Mouse (Mus musculus): ENCODE results near the gene Sap30. TPM values are rescaled to one million over a fixed set of nuclear protein-coding genes. Genes with fewer than 3 reads are reported as not detected.

Sap30 gene
- 52.5 and 63.5 TPM in 2 replicates for polyA plus RNA-seq (2011; ENCODE audit: insufficient read depth, insufficient read length, low read depth, missing spikeins)

DNA sequence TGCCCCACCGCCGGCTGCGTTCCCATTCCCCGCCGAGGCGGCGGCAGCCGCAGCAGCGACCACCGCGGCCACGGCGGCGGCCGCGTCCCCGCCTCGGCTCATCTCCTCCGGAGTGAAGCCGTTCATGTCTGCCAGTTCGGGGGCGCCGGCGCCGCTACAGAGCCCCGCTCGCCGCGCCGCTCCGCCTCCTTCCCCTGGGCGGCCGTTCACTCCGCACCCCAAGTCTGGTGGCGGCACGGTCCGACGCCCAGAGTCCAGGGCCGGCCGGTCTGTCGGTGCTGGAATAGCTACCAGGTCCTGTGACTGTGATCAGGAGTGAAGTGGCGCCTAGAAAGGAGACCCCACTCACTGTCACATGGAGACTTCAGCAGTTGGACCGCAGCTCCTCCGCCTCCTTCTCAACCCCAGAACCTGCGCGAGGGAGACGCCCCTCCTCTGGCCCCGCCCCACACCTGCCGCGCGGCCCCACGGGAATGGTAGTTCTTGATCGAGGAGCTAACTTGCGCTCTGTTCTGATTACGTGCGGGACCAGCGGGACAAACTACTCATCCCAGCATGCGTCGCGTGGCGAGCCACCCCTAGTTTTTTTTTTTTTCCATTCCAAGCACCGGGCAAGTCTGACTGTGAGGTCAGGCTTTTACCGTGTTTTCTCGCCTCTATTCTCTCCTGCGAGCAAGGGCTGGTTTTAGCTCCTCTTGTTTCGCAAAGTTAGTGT is at the start of gene Sap30:
Sap30 (minus strand) TSS at position 420 of the 715 bp plus-strand sequence.
- peaks cover 26% of the 10 kb centered on the region for H3K36me3 ChIP-seq (ENCODE audit: control insufficient read depth, insufficient read depth, low read length, poor library complexity, severe bottlenecking)
- TF ChIP-seq CTCF (IDR thresholded peaks at IDR 0.05; ENCODE audit: low read depth, low read length) (no peak), POLR2A (IDR thresholded peaks at IDR 0.05; ENCODE audit: insufficient read depth, low read length) (peak; percentile 2), EP300 (IDR thresholded peaks at IDR 0.05; ENCODE audit: insufficient read depth, low read depth, low read length) (0 out of 2 replicates have a peak, but pooled peaks have one; percentile 35)
- no peaks in the 10 kb centered on the region for H3K27me3 ChIP-seq (ENCODE audit: control insufficient read depth, insufficient read depth, low read length, poor library complexity, severe bottlenecking)
- no peaks in the 10 kb centered on the region for H3K4me1 ChIP-seq (ENCODE audit: control insufficient read depth, insufficient read depth, low read length)
- H3K4me3 ChIP-seq (ENCODE audit: low read depth, low read length): peak within 1 kb of the TSS; percentile 100
- H3K9me3 ChIP-seq (replicated peaks; ENCODE audit: control insufficient read depth, insufficient read depth, low read length, poor library complexity, severe bottlenecking): no peaks in the 10 kb centered on the region
- H3K27ac ChIP-seq (ENCODE audit: insufficient read depth, low read length): peak within 1 kb of the TSS; percentile 90
- H3K9ac ChIP-seq (ENCODE audit: low read depth, poor library complexity, severe bottlenecking): peak within 1 kb of the TSS; percentile 94

DNA sequence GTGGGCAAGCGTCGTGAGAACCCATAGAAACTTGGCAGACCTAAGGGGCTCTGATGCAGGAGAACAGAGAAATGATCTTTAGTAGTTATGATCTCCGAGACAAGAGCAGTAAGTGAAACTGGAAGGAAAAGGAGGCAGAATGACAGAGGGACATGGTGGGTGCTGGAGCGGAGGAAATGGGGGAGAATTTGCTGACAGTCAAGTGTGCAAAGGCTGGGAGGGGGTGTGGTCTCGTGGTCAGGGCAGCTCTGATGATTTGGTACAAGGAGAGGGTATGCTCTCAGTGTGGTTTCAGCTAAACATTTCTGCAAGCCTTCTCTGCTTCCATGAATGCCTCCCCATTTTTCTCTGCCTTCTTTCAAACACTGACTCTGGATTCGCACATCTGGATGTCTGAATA is 48.5 kb upstream of the Sap30 start:
- no peak overlapping the region for H3K27ac ChIP-seq (ENCODE audit: insufficient read depth, low read length)
- no peak overlapping the region for H3K9ac ChIP-seq (ENCODE audit: low read depth, poor library complexity, severe bottlenecking)
- H3K9me3 ChIP-seq (replicated peaks; ENCODE audit: control insufficient read depth, insufficient read depth, low read length, poor library complexity, severe bottlenecking): no peaks in the 10 kb centered on the region
- H3K4me3 ChIP-seq (ENCODE audit: low read depth, low read length): no peak overlapping the region
- H3K36me3 ChIP-seq (ENCODE audit: control insufficient read depth, insufficient read depth, low read length, poor library complexity, severe bottlenecking): no peaks in the 10 kb centered on the region; the same call in 1 of the 2 replicates
- no peaks in the 10 kb centered on the region for H3K4me1 ChIP-seq (ENCODE audit: control insufficient read depth, insufficient read depth, low read length)
- TF ChIP-seq EP300 (IDR thresholded peaks at IDR 0.05; ENCODE audit: insufficient read depth, low read depth, low read length) (no peak), POLR2A (IDR thresholded peaks at IDR 0.05; ENCODE audit: insufficient read depth, low read length) (no peak), CTCF (IDR thresholded peaks at IDR 0.05; ENCODE audit: low read depth, low read length) (no peak)
- no peaks in the 10 kb centered on the region for H3K27me3 ChIP-seq (ENCODE audit: control insufficient read depth, insufficient read depth, low read length, poor library complexity, severe bottlenecking)

GRCm38 (mm10) chr8:57534495-57534894 is 46.8 kb upstream of the Sap30 start:
- Histone ChIP-seq H3K9ac (ENCODE audit: low read depth, poor library complexity, severe bottlenecking) (no peak overlapping the region), H3K36me3 (ENCODE audit: control insufficient read depth, insufficient read depth, low read length, poor library complexity, severe bottlenecking) (no peaks in the 10 kb centered on the region; the same call in 1 of the 2 replicates), H3K4me3 (ENCODE audit: low read depth, low read length) (no peak overlapping the region), H3K27me3 (ENCODE audit: control insufficient read depth, insufficient read depth, low read length, poor library complexity, severe bottlenecking) (no peaks in the 10 kb centered on the region), H3K4me1 (ENCODE audit: control insufficient read depth, insufficient read depth, low read length) (no peaks in the 10 kb centered on the region), H3K27ac (ENCODE audit: insufficient read depth, low read length) (no peak overlapping the region), H3K9me3 (replicated peaks; ENCODE audit: control insufficient read depth, insufficient read depth, low read length, poor library complexity, severe bottlenecking) (no peaks in the 10 kb centered on the region)
- TF ChIP-seq POLR2A (IDR thresholded peaks at IDR 0.05; ENCODE audit: insufficient read depth, low read length): no peak
- TF ChIP-seq EP300 (IDR thresholded peaks at IDR 0.05; ENCODE audit: insufficient read depth, low read depth, low read length): no peak
- no peak for TF ChIP-seq CTCF (IDR thresholded peaks at IDR 0.05; ENCODE audit: low read depth, low read length)

DNA sequence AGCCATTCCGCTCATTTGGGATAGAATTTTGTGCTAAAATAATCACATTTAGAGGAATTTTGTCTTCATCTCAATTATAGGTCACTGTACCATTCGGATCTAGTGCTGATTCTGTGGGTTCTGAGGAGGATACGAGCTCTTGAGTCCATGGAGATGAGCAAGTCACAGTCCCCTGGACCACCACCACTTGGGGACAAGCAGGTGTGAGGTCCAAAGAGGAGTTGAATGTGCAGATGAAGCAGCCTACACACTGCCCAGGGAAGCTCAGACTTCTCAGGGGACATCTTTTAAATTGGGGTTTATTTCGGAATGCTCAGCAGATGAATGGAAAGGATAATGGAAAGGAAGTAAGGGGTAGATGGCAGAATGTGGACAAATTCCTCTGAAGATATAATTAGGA is 45.4 kb upstream of the Sap30 start:
- Histone ChIP-seq H3K4me3 (ENCODE audit: low read depth, low read length) (no peak overlapping the region), H3K9ac (ENCODE audit: low read depth, poor library complexity, severe bottlenecking) (no peak overlapping the region), H3K36me3 (ENCODE audit: control insufficient read depth, insufficient read depth, low read length, poor library complexity, severe bottlenecking) (no peaks in the 10 kb centered on the region; the same call in 1 of the 2 replicates), H3K4me1 (ENCODE audit: control insufficient read depth, insufficient read depth, low read length) (no peaks in the 10 kb centered on the region), H3K27ac (ENCODE audit: insufficient read depth, low read length) (no peak overlapping the region), H3K9me3 (replicated peaks; ENCODE audit: control insufficient read depth, insufficient read depth, low read length, poor library complexity, severe bottlenecking) (no peaks in the 10 kb centered on the region), H3K27me3 (ENCODE audit: control insufficient read depth, insufficient read depth, low read length, poor library complexity, severe bottlenecking) (no peaks in the 10 kb centered on the region)
- no peak for TF ChIP-seq POLR2A (IDR thresholded peaks at IDR 0.05; ENCODE audit: insufficient read depth, low read length)

DNA sequence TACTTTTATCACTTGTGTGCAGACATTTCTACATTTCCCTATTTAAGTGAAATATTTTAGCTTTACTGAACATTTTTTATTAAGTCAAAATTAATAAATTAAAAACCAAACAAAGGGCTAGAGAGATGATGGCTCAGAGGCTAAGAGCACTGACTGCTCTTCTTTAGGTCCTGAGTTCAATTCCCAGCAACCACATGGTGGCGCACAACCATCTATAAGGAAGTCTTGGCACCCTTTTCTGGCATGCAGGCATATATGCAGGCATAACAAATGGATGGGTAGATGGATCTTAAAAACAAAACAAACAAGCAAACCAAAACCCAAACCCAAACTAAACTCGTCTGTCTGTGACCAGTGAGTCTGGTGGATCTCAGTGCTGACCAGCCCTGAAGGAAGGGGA is 44.6 kb upstream of the Sap30 start:
- Histone ChIP-seq H3K9ac (ENCODE audit: low read depth, poor library complexity, severe bottlenecking) (no peak overlapping the region), H3K4me3 (ENCODE audit: low read depth, low read length) (no peak overlapping the region), H3K27me3 (ENCODE audit: control insufficient read depth, insufficient read depth, low read length, poor library complexity, severe bottlenecking) (no peaks in the 10 kb centered on the region), H3K36me3 (ENCODE audit: control insufficient read depth, insufficient read depth, low read length, poor library complexity, severe bottlenecking) (peaks cover under 1% of the 10 kb centered on the region), H3K4me1 (ENCODE audit: control insufficient read depth, insufficient read depth, low read length) (no peaks in the 10 kb centered on the region), H3K27ac (ENCODE audit: insufficient read depth, low read length) (no peak overlapping the region), H3K9me3 (replicated peaks; ENCODE audit: control insufficient read depth, insufficient read depth, low read length, poor library complexity, severe bottlenecking) (no peaks in the 10 kb centered on the region)
- TF ChIP-seq POLR2A (IDR thresholded peaks at IDR 0.05; ENCODE audit: insufficient read depth, low read length) (no peak), CTCF (IDR thresholded peaks at IDR 0.05; ENCODE audit: low read depth, low read length) (no peak), EP300 (IDR thresholded peaks at IDR 0.05; ENCODE audit: insufficient read depth, low read depth, low read length) (no peak)

DNA sequence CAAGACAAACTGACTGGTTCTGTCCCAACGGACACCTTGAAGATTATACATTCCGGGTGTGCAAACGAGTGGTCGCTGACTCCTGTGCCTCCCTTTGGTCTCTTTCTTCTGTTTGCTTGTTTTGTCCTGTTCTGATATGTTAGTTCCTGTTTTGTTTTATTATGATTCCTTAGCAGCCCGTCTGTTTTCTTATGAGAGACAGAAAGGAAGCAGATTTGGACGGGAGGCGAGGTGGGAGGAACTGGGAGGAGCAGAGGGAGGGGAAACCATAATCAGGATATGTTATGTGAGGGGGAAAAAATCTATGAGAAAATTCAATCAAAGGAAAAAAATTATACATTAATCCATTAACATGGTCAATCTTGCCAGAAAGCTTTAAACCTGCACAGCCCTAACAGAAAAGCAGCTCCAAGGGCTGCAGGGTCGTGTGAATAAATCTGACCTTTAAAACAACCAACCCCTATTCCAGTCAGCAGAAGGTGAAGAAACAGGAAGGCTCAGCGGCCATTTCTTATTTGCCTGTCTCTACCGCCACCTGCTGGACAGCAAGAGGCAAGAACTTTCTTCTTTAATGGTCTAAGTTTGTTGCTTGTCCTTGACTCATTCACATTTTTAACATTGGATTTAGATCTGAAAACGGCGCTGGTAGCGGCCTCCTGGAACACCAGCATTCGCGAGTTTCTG is 43.1 kb upstream of the Sap30 start:
- no peaks in the 10 kb centered on the region for H3K4me1 ChIP-seq (ENCODE audit: control insufficient read depth, insufficient read depth, low read length)
- H3K27ac ChIP-seq (ENCODE audit: insufficient read depth, low read length): no peak overlapping the region
- TF ChIP-seq CTCF (IDR thresholded peaks at IDR 0.05; ENCODE audit: low read depth, low read length) (peak; percentile 61), POLR2A (IDR thresholded peaks at IDR 0.05; ENCODE audit: insufficient read depth, low read length) (no peak)
- no peak overlapping the region for H3K9ac ChIP-seq (ENCODE audit: low read depth, poor library complexity, severe bottlenecking)
- H3K36me3 ChIP-seq (ENCODE audit: control insufficient read depth, insufficient read depth, low read length, poor library complexity, severe bottlenecking): peaks cover 2% of the 10 kb centered on the region
- no peaks in the 10 kb centered on the region for H3K27me3 ChIP-seq (ENCODE audit: control insufficient read depth, insufficient read depth, low read length, poor library complexity, severe bottlenecking)
- peaks cover 3% of the 10 kb centered on the region for H3K9me3 ChIP-seq (replicated peaks; ENCODE audit: control insufficient read depth, insufficient read depth, low read length, poor library complexity, severe bottlenecking)
- no peak overlapping the region for H3K4me3 ChIP-seq (ENCODE audit: low read depth, low read length)

All from ES-Bruce4 (cell line).